Mouse (Mus musculus): ENCODE results near the gene Zfp385b.

Gene Zfp385b

DNA sequence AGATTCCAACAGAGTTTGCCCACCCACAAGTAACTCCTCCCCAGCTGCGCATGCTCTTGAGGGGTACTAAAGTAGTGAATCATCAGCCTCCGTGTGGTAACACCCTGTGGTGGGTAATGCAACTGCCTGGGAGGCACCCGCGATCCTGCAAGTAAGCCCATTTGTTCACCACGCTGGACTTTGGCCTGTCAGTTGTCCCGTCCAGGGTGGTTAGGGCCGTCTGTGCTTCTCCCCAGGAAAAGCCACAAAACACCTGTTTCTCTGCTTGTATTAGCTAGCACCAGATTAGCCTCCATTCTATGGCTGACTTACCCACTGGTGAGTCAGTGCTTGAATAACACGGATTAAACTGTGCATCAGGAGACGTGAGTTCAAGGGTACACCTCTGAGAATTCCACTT lies 442.6 kb downstream of the Zfp385b start:
- no peak for DNase-seq (ENCODE audit: low spot score)

DNA sequence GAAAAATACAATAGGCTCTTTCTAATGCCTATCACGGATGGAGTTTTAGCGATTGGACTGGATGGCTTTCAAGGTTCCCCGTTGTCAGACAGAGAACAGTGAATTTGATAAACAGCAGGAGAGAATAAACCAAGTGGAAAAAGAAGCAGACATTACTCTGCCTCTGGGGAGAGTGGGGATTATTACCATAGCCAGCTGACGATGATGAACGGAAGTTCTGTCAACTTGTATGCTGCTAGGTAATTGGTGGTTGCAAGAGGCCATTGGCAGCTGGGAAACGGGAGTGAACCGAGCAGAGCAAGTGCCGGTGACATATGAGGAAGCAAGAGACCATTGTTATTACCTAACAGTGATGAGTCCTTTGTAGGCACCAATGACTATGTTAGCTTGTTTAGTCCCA lies 444.3 kb downstream of the Zfp385b start:
- DNase-seq (ENCODE audit: low spot score): no peak

DNA sequence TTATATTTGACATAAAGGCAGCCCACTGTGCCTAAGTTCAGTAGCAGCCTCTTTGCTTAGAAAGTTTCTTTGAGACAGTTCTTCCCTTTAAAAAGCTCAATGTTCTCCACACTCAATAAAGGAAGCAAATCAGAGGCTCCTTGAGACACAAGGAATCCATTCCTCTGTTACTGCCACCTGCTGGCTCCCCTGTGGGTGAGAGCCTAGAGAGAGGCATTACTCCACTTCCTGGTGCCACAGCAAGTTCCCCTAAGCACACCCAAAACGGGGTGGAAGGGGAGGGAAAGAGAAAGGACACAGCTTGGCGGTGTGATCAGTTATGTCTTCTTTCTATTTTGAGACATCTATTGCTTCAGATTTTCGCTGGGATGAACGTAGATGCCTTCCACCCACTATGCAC lies 450.3 kb downstream of the Zfp385b start:
- no peak for DNase-seq (ENCODE audit: low spot score)
